ENCODE assay signal across 21 mouse cellular contexts in the genomic region with DNA sequence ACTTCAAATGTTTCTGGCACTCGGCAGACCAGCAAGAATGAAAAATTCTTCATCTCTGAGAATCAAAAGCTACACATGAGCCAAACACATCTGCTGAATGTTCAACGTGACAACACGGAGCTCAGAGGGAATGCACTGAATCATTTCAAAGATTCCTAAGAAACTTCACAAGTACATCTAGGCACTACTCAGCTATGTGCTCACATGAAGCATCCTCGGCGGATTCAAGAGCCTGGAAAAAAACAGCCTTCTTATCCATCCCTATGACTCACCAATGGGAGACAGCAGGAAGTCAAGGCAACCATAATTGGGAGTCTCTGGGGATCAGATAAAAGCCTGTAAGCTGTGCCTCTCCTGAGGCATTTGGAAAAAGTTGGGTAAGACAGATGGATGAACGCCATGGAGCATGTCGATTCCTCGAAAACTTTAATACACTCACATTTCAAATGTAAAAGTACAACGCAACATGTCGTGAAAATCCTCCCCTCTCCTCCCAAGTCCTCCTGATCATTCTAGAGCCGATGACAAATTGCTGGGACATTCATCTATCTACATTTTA.
DNase-seq lines count a peak whose midpoint lies in the region; ATAC-seq and TF ChIP-seq lines count a peak whose summit lies in the region.
"Had no signal": no experiment of that assay in that cellular context is flagged by ENCODE, and none has a peak within 500 bp of the region (broad histone marks: within the 10 kb centered on the region; RNA-seq: fewer than 3 reads in every experiment).

No protein-coding gene starts in this region.

- no peak overlapping the region for H3K4me2 ChIP-seq in forebrain, postnatal 0 days (ENCODE audit: low read depth)
- H3K4me2 ChIP-seq in forebrain, embryonic 16.5 days (ENCODE audit: low read length): no peak overlapping the region
- H3K4me2 ChIP-seq: embryonic facial prominence, embryonic 13.5 days; heart, embryonic 13.5 days; kidney, embryonic 15.5 days; limb, embryonic 12.5 days; liver, embryonic 13.5 days; neural tube, embryonic 13.5 days had no signal

- H3K27me3 ChIP-seq in forebrain, postnatal 0 days (ENCODE audit: insufficient read depth, low read length): no peaks in the 10 kb centered on the region
- no peaks in the 10 kb centered on the region for H3K27me3 ChIP-seq in forebrain, embryonic 16.5 days (replicated peaks; ENCODE audit: control insufficient read depth, insufficient read depth, low read length)
- H3K27me3 ChIP-seq: embryonic facial prominence, embryonic 13.5 days; heart, embryonic 13.5 days; kidney, embryonic 15.5 days; limb, embryonic 12.5 days; liver, embryonic 13.5 days; neural tube, embryonic 13.5 days; Patski had no signal

- H3K9ac ChIP-seq in forebrain, postnatal 0 days: no peak overlapping the region
- H3K9ac ChIP-seq in forebrain, embryonic 16.5 days (replicated peaks; ENCODE audit: low read depth, low read length): no peak overlapping the region
- H3K9ac ChIP-seq: embryonic facial prominence, embryonic 13.5 days; heart, embryonic 13.5 days; kidney, embryonic 15.5 days; limb, embryonic 12.5 days; liver, embryonic 13.5 days; neural tube, embryonic 13.5 days had no signal

- H3K9me3 ChIP-seq in forebrain, postnatal 0 days (ENCODE audit: low read length): no peaks in the 10 kb centered on the region
- no peaks in the 10 kb centered on the region for H3K9me3 ChIP-seq in forebrain, embryonic 16.5 days (ENCODE audit: control insufficient read depth, low read length)
- H3K9me3 ChIP-seq: embryonic facial prominence, embryonic 13.5 days; heart, embryonic 13.5 days; kidney, embryonic 15.5 days; limb, embryonic 12.5 days; liver, embryonic 13.5 days; neural tube, embryonic 13.5 days had no signal

- no peak for TF ChIP-seq CTCF in forebrain, postnatal 0 days (IDR thresholded peaks at IDR 0.05; ENCODE audit: low read depth)

- 87% methylated on average over 11 of the region's 11 CpGs for WGBS in forebrain, postnatal 0 days
- WGBS in forebrain, embryonic 16.5 days: 90% methylated on average over 11 of the region's 11 CpGs

- no peak overlapping the region for H3K27ac ChIP-seq in forebrain, postnatal 0 days (ENCODE audit: low read depth, low read length)
- H3K27ac ChIP-seq in forebrain, embryonic 16.5 days (ENCODE audit: low read length): no peak overlapping the region
- H3K27ac ChIP-seq: embryonic facial prominence, embryonic 13.5 days; heart, embryonic 13.5 days; kidney, embryonic 15.5 days; limb, embryonic 12.5 days; liver, embryonic 13.5 days; neural tube, embryonic 13.5 days had no signal

- H3K36me3 ChIP-seq in forebrain, postnatal 0 days (ENCODE audit: insufficient read depth): no peaks in the 10 kb centered on the region
- no peaks in the 10 kb centered on the region for H3K36me3 ChIP-seq in forebrain, embryonic 16.5 days (ENCODE audit: control insufficient read depth, insufficient read depth)
- H3K36me3 ChIP-seq: embryonic facial prominence, embryonic 13.5 days; heart, embryonic 13.5 days; kidney, embryonic 15.5 days; limb, embryonic 12.5 days; liver, embryonic 13.5 days; neural tube, embryonic 13.5 days had no signal

- no peak overlapping the region for H3K4me3 ChIP-seq in forebrain, postnatal 0 days (ENCODE audit: low read depth, low read length)
- no peak overlapping the region for H3K4me3 ChIP-seq in forebrain, embryonic 16.5 days (replicated peaks; ENCODE audit: low read length)
- H3K4me3 ChIP-seq: embryonic facial prominence, embryonic 13.5 days; heart, embryonic 13.5 days; kidney, embryonic 15.5 days; limb, embryonic 12.5 days; liver, embryonic 13.5 days; neural tube, embryonic 13.5 days had no signal

- no peak for ATAC-seq in forebrain, postnatal 0 days
- ATAC-seq in forebrain, embryonic 16.5 days: no peak
- no peak for ATAC-seq in megakaryocyte progenitor cell, adult 5-6 weeks (replicated peaks; ENCODE audit: poor library complexity)
- ATAC-seq: activated CD4-positive, CD25-positive, alpha-beta regulatory T cell, adult 4 months; inflammation-experienced regulatory T-cells, adult 6 months; Patski had no signal

- no peaks in the 10 kb centered on the region for H3K4me1 ChIP-seq in forebrain, postnatal 0 days (ENCODE audit: insufficient read depth)
- no peaks in the 10 kb centered on the region for H3K4me1 ChIP-seq in forebrain, embryonic 16.5 days (replicated peaks; ENCODE audit: control insufficient read depth, insufficient read depth, low read length)
- H3K4me1 ChIP-seq: embryonic facial prominence, embryonic 13.5 days; heart, embryonic 13.5 days; kidney, embryonic 15.5 days; liver, embryonic 13.5 days; neural tube, embryonic 13.5 days had no signal

- peak; percentile 7 for DNase-seq in forebrain, postnatal 0 days
- peak; percentile 34 for DNase-seq in layer of hippocampus, adult 9-11 months
- DNase-seq in layer of hippocampus, postnatal 14 days (ENCODE audit: low spot score in 2 of 2): no peak
- peak; percentile 67 for DNase-seq in 3134 (ENCODE audit: extremely low read depth, insufficient read length, low spot score)
- peak; percentile 24 for DNase-seq in fibroblast of lung, adult 2 months (ENCODE audit: low read depth)
- no peak for DNase-seq in ovary, postnatal 10 days (ENCODE audit: low spot score)
- DNase-seq: adrenal gland, postnatal 36 days; cerebellum, adult 8-10 months; heart, adult 11 months; liver, embryonic 13.5 days; thymus, adult 2 months had no signal

Comparison
In these comparisons a context has a peak if more than half of its experiments do, and no peak if none do; other contexts are left out.
1. DNase-seq: peak in forebrain, postnatal 0 days (single experiment), layer of hippocampus, adult 9-11 months (single experiment), 3134 (single experiment) and fibroblast of lung, adult 2 months (single experiment); none in layer of hippocampus, postnatal 14 days (0 of 2) and ovary, postnatal 10 days (single experiment).